Mouse (Mus musculus) liver, embryonic 11.5 days (tissue): Measurements from ENCODE around the gene Ppp2r3a. TPM values are rescaled to one million over a fixed set of nuclear protein-coding genes. Genes with fewer than 3 reads are reported as not detected.

ENCODE experiments used
- ATAC-seq: fragments of 200-750 bp; cut with Nextera tagmentation; replicated peaks from 2 replicates; pipeline ENCODE4 v1.8.0; 2017; ENCODE audit warnings: moderate number of reproducible peaks, mild to moderate bottlenecking, moderate TSS enrichment, moderate library complexity; ENCODE audit not compliant: low FRiP score
- DNase-seq: peaks from one replicate; pipeline ENCODE4 v3.0.0-alpha.2; 2017; ENCODE audit warnings: low spot score
- H3K27ac ChIP-seq: fragments of 300-500 bp; sonication (generic); 2 replicates; pipeline ENCODE4 v1.5.1; 2014; ENCODE audit warnings: mild to moderate bottlenecking, low read depth, low read length, control low read depth
- H3K27me3 ChIP-seq: fragments of 300-500 bp; sonication (generic); replicated peaks from 2 replicates; pipeline ENCODE4 v1.6.1; 2014; ENCODE audit warnings: low read length, mixed read lengths; ENCODE audit not compliant: control insufficient read depth, insufficient read depth
- H3K36me3 ChIP-seq: fragments of 300-500 bp; sonication (generic); 2 replicates; pipeline ENCODE4 v1.6.1; 2014; ENCODE audit warnings: mild to moderate bottlenecking, low read length, moderate library complexity, mixed read lengths; ENCODE audit not compliant: control insufficient read depth, insufficient read depth
- H3K4me1 ChIP-seq: fragments of 300-500 bp; sonication (generic); replicated peaks from 2 replicates; pipeline ENCODE4 v1.6.1; 2014; ENCODE audit warnings: low read length, mixed read lengths; ENCODE audit not compliant: control insufficient read depth, insufficient read depth
- H3K4me2 ChIP-seq: fragments of 300-500 bp; sonication (generic); 2 replicates; pipeline ENCODE4 v1.6.1; 2014; ENCODE audit warnings: mild to moderate bottlenecking, control low read depth, moderate library complexity
- H3K4me3 ChIP-seq: fragments of 300-500 bp; sonication (generic); 2 replicates; pipeline ENCODE4 v1.5.1; 2014; ENCODE audit warnings: low read depth, low read length, control low read depth
- H3K9ac ChIP-seq: fragments of 300-500 bp; sonication (generic); 2 replicates; pipeline ENCODE4 v1.6.1; 2014; ENCODE audit warnings: low read depth, low read length, control low read depth
- H3K9me3 ChIP-seq: fragments of 300-500 bp; sonication (generic); 2 replicates; pipeline ENCODE4 v1.6.1; 2016; ENCODE audit warnings: low read length, inconsistent platforms, mixed read lengths; ENCODE audit not compliant: control insufficient read depth
- WGBS: fragments of 180-500 bp; shearing (Covaris S2); extraction: QIAGEN DNeasy Blood & Tissue Kit; methylation state at CpG from one replicate; pipeline ENCODE4 v1.1.7; 2014; 5-methylcytosine and 5-hydroxymethylcytosine counted together
- polyA plus RNA-seq: library from polyadenylated mRNA; unstranded; fragments of >200 nt; fragmentation: Nextera tagmentation; extraction: Ambion mirVana; gene quantifications from 2 replicates; pipeline ENCODE4 v1.2.1, GENCODE M21; 2014

Gene Ppp2r3a
- polyA plus RNA-seq, 1 experiment from 2014 or later = 7.9 TPM

- H3K9me3 ChIP-seq = no peaks in the 10 kb centered on the region
- peak overlapping the region; percentile 91 for H3K4me2 ChIP-seq
- peak overlapping the region; percentile 99 for H3K27ac ChIP-seq
- ATAC-seq (peak; percentile 90), DNase-seq (peak; percentile 98)
- H3K27me3 ChIP-seq = no peaks in the 10 kb centered on the region
- peak overlapping the region; percentile 98 for H3K4me3 ChIP-seq
- H3K36me3 ChIP-seq = no peaks in the 10 kb centered on the region
- H3K4me1 ChIP-seq = peaks cover 5% of the 10 kb centered on the region
- peak overlapping the region; percentile 99 for H3K9ac ChIP-seq
- WGBS = 1% methylated on average over 61 of the region's 65 CpGs
Measured at GRCm38 (mm10) chr9:101073041-101073986, 178.3 kb downstream of the Ppp2r3a start.

GRCm38 (mm10) chr9:101072506-101072905, 179.1 kb downstream of the Ppp2r3a start:
- ATAC-seq = no peak
- Histone ChIP-seq H3K4me2 (peak overlapping the region; percentile 91), H3K27me3 (no peaks in the 10 kb centered on the region), H3K4me1 (0 out of 2 replicates have a peak, but pooled peaks cover 2% of the 10 kb centered on the region), H3K9ac (no peak overlapping the region), H3K4me3 (no peak overlapping the region), H3K36me3 (no peaks in the 10 kb centered on the region), H3K27ac (no peak overlapping the region), H3K9me3 (no peaks in the 10 kb centered on the region)
- no peak for DNase-seq
- 41% methylated on average over 5 of the region's 5 CpGs for WGBS

- H3K36me3 ChIP-seq = no peaks in the 10 kb centered on the region
- H3K4me1 ChIP-seq = no peaks in the 10 kb centered on the region
- H3K9me3 ChIP-seq = no peaks in the 10 kb centered on the region
- DNase-seq (no peak), ATAC-seq (no peak)
- WGBS = 94% methylated on average over 3 of the region's 3 CpGs
- no peak overlapping the region for H3K4me3 ChIP-seq
- no peak overlapping the region for H3K9ac ChIP-seq
- H3K27ac ChIP-seq = no peak overlapping the region
- H3K4me2 ChIP-seq = no peak overlapping the region
- H3K27me3 ChIP-seq = no peaks in the 10 kb centered on the region
Measured at GRCm38 (mm10) chr9:101069781-101070180, 181.8 kb downstream of the Ppp2r3a start.

GRCm38 (mm10) chr9:101065076-101065602, 186.5 kb downstream of the Ppp2r3a start:
- 91% methylated on average over 3 of the region's 3 CpGs for WGBS
- Histone ChIP-seq H3K9ac (no peak overlapping the region), H3K36me3 (no peaks in the 10 kb centered on the region), H3K4me2 (no peak overlapping the region), H3K27me3 (no peaks in the 10 kb centered on the region), H3K4me1 (no peaks in the 10 kb centered on the region), H3K27ac (no peak overlapping the region), H3K4me3 (no peak overlapping the region), H3K9me3 (no peaks in the 10 kb centered on the region)
- DNase-seq = no peak
- ATAC-seq = no peak

- ATAC-seq = no peak
- 74% methylated on average over 6 of the region's 6 CpGs for WGBS
Measured at GRCm38 (mm10) chr9:101062253-101062780, 189.3 kb downstream of the Ppp2r3a start.

GRCm38 (mm10) chr9:101061035-101061434, 190.6 kb downstream of the Ppp2r3a start:
- WGBS = 61% methylated on average over 11 of the region's 11 CpGs
- Histone ChIP-seq H3K27ac (no peak overlapping the region), H3K4me3 (no peak overlapping the region), H3K36me3 (no peaks in the 10 kb centered on the region), H3K27me3 (no peaks in the 10 kb centered on the region), H3K4me1 (no peaks in the 10 kb centered on the region), H3K9me3 (no peaks in the 10 kb centered on the region), H3K4me2 (no peak overlapping the region), H3K9ac (no peak overlapping the region)
- DNase-seq (no peak), ATAC-seq (no peak)

More at GRCm38 (mm10) chr9:101062253-101062780, 189.3 kb downstream of the Ppp2r3a start:
- DNase-seq = no peak
- no peak overlapping the region for H3K27ac ChIP-seq
- H3K4me3 ChIP-seq = no peak overlapping the region
- no peaks in the 10 kb centered on the region for H3K4me1 ChIP-seq
- no peaks in the 10 kb centered on the region for H3K9me3 ChIP-seq
- no peak overlapping the region for H3K4me2 ChIP-seq
- no peaks in the 10 kb centered on the region for H3K36me3 ChIP-seq
- H3K9ac ChIP-seq = no peak overlapping the region
- no peaks in the 10 kb centered on the region for H3K27me3 ChIP-seq

GRCm38 (mm10) chr9:101057156-101057555, 194.4 kb downstream of the Ppp2r3a start:
- Histone ChIP-seq H3K4me1 (no peaks in the 10 kb centered on the region), H3K4me2 (no peak overlapping the region), H3K27ac (no peak overlapping the region), H3K27me3 (no peaks in the 10 kb centered on the region), H3K36me3 (no peaks in the 10 kb centered on the region), H3K9ac (no peak overlapping the region), H3K4me3 (no peak overlapping the region), H3K9me3 (no peaks in the 10 kb centered on the region)
- ATAC-seq (no peak), DNase-seq (no peak)
- over 99% methylated on average over 4 of the region's 4 CpGs for WGBS
